8 mouse cellular contexts compared by ENCODE assay signal in genomic region chr2:26138252-26139033, GRCm38 (mm10). TPM values are rescaled to one million over a fixed set of nuclear protein-coding genes. Genes with fewer than 3 reads are reported as not detected.
DNase-seq lines count a peak whose midpoint lies in the region; ATAC-seq lines count a peak whose summit lies in the region.

No protein-coding gene starts in this region.

- peaks cover 30% of the 10 kb centered on the region for H3K4me1 ChIP-seq in midbrain, embryonic 15.5 days

- 83% methylated on average over 31 of the region's 31 CpGs for WGBS in midbrain, embryonic 15.5 days

- H3K4me3 ChIP-seq in midbrain, embryonic 15.5 days = no peak overlapping the region

- peak overlapping the region; percentile 92; the same call in 1 of the 2 replicates for H3K4me2 ChIP-seq in midbrain, embryonic 15.5 days

- no peaks in the 10 kb centered on the region for H3K9me3 ChIP-seq in midbrain, embryonic 15.5 days

- ATAC-seq in common myeloid progenitor, adult 5-6 weeks (replicated peaks; ENCODE audit: low read depth, poor library complexity, severe bottlenecking) = peak; percentile 17; the same call in 1 of the 2 replicates
- no peak for ATAC-seq in midbrain, embryonic 15.5 days (replicated peaks)

- peak; percentile 23 for DNase-seq in layer of hippocampus, adult 9-11 months
- DNase-seq in layer of hippocampus, postnatal 14 days (ENCODE audit: low spot score in 2 of 2) = no peak
- peak; percentile 68 for DNase-seq in kidney, adult 9 months
- no peak for DNase-seq in urinary bladder, postnatal 10 days (ENCODE audit: low spot score)
- DNase-seq in urinary bladder, postnatal 25 days (ENCODE audit: low spot score) = no peak
- DNase-seq in embryo, embryonic 11 days = no peak

- H3K36me3 ChIP-seq in midbrain, embryonic 15.5 days (replicated peaks) = peaks cover 4% of the 10 kb centered on the region; the same call in 1 of the 2 replicates

- H3K9ac ChIP-seq in midbrain, embryonic 15.5 days = peak overlapping the region; percentile 88; the same call in 1 of the 2 replicates

- no peak overlapping the region for H3K27ac ChIP-seq in midbrain, embryonic 15.5 days

- no peaks in the 10 kb centered on the region for H3K27me3 ChIP-seq in midbrain, embryonic 15.5 days (replicated peaks)

RNA-seq across cellular contexts. Expression of gene Nacc2, which starts 15.4 kb away (rescaled TPM):
- total RNA-seq in layer of hippocampus, postnatal 14 days (2021) = 10 to 100 TPM; 58.1 to 58.9 TPM
- total RNA-seq in common myeloid progenitor, adult 5-6 weeks (2017) = 0.87 and 4.1 TPM in 2 replicates
- 14.3 and 16.9 TPM in 2 replicates for polyA plus RNA-seq in midbrain, embryonic 15.5 days (2015; fragmentation: Nextera tagmentation; extraction: Ambion mirVana)

Comparison
In these comparisons a context has a peak if more than half of its experiments do, and no peak if none do; other contexts are left out.
1. DNase-seq: peak in layer of hippocampus, adult 9-11 months (single experiment) and kidney, adult 9 months (single experiment); none in layer of hippocampus, postnatal 14 days (0 of 2), urinary bladder, postnatal 10 days (single experiment), urinary bladder, postnatal 25 days (single experiment) and embryo, embryonic 11 days (single experiment).
2. RNA of gene Nacc2, which starts 15.4 kb away (total RNA-seq): 58.1 to 58.9 TPM in layer of hippocampus, postnatal 14 days; 0.87 to 4.1 TPM in common myeloid progenitor, adult 5-6 weeks; every median in the first group is over 10 times any median in the second.